Mouse (Mus musculus): ENCODE measurements around the gene Sema6d. TPM values are rescaled to one million over a fixed set of nuclear protein-coding genes. Genes with fewer than 3 reads are reported as not detected.

Sema6d gene
- 10 to 100 TPM; 83.4 to 91.4 TPM for total RNA-seq (2021)

GRCm38 (mm10) chr2:124089813-124090230 is at the start of gene Sema6d:
TSS of gene Sema6d (plus strand) at chr2:124089969.
- peak; percentile 57 for DNase-seq
- intact Hi-C loops (cut with DNase I): loop anchor here (5.0 to 10.0 kb wide), 2 partner anchors 778 to 1265 kb away; no protein-coding TSS in a partner anchor

- intact Hi-C loops (cut with DNase I): no loop called here
- no peak for DNase-seq
These were observed 29.9 kb upstream of the Sema6d start for GRCm38 (mm10) chr2:124059910-124060309.

GRCm38 (mm10) chr2:124068380-124068779 is 21.4 kb upstream of the Sema6d start:
- no peak for DNase-seq
- intact Hi-C loops (cut with DNase I): no loop called here

- no peak for DNase-seq
- intact Hi-C loops (cut with DNase I): no loop called here
These were observed 19.1 kb upstream of the Sema6d start for GRCm38 (mm10) chr2:124070664-124071063.

GRCm38 (mm10) chr2:124071380-124071779 is 18.4 kb upstream of the Sema6d start:
- DNase-seq: no peak
- intact Hi-C loops (cut with DNase I): no loop called here

- intact Hi-C loops (cut with DNase I): loop anchor here (5.0 to 10.0 kb wide), 2 partner anchors 778 to 1266 kb away; no protein-coding TSS in a partner anchor
- DNase-seq: peak; percentile 65
These were observed 717 bp downstream of the Sema6d start for GRCm38 (mm10) chr2:124090231-124091141.

- intact Hi-C loops (cut with DNase I): loop anchor here (2.0 to 10.0 kb wide), 4 partner anchors 513 to 1275 kb away; no protein-coding TSS in a partner anchor
- no peak for DNase-seq
These were observed 9.9 kb downstream of the Sema6d start for GRCm38 (mm10) chr2:124099697-124100096.

- intact Hi-C loops (cut with DNase I): loop anchor here (2.0 to 5.0 kb wide), 3 partner anchors 512 to 1087 kb away; no protein-coding TSS in a partner anchor
- peak; percentile 75 for DNase-seq
These were observed 10.9 kb downstream of the Sema6d start for GRCm38 (mm10) chr2:124100486-124101200.

GRCm38 (mm10) chr2:124101201-124101517 is 11.4 kb downstream of the Sema6d start:
- intact Hi-C loops (cut with DNase I): loop anchor here (2.0 to 5.0 kb wide), 3 partner anchors 511 to 1086 kb away; no protein-coding TSS in a partner anchor
- no peak for DNase-seq

- no peak for DNase-seq
- intact Hi-C loops (cut with DNase I): loop anchor here (2.0 to 5.0 kb wide), 3 partner anchors 511 to 1086 kb away; no protein-coding TSS in a partner anchor
These were observed 11.8 kb downstream of the Sema6d start for GRCm38 (mm10) chr2:124101580-124101979.

- intact Hi-C loops (cut with DNase I): loop anchor here (5.0 kb wide), 2 partner anchors 509 to 1084 kb away; no protein-coding TSS in a partner anchor
- no peak for DNase-seq
These were observed 13.5 kb downstream of the Sema6d start for GRCm38 (mm10) chr2:124103277-124103676.

GRCm38 (mm10) chr2:124118469-124119243 is 28.9 kb downstream of the Sema6d start:
- no peak for DNase-seq
- intact Hi-C loops (cut with DNase I): no loop called here

- intact Hi-C loops (cut with DNase I): no loop called here
- peak; percentile 21 for DNase-seq
These were observed 30.6 kb downstream of the Sema6d start for GRCm38 (mm10) chr2:124120355-124120754.

- intact Hi-C loops (cut with DNase I): no loop called here
These were observed 31.8 kb downstream of the Sema6d start for GRCm38 (mm10) chr2:124121539-124121938.

GRCm38 (mm10) chr2:124125504-124125903 is 35.7 kb downstream of the Sema6d start:
- DNase-seq: no peak
- intact Hi-C loops (cut with DNase I): no loop called here

More at GRCm38 (mm10) chr2:124121539-124121938, 31.8 kb downstream of the Sema6d start:
- DNase-seq: no peak

- intact Hi-C loops (cut with DNase I): no loop called here
- DNase-seq: no peak
These were observed 37.1 kb downstream of the Sema6d start for GRCm38 (mm10) chr2:124126853-124127252.

GRCm38 (mm10) chr2:124130876-124131275 is 41.1 kb downstream of the Sema6d start:
- intact Hi-C loops (cut with DNase I): no loop called here

GRCm38 (mm10) chr2:124141510-124142044 is 51.8 kb downstream of the Sema6d start:
- intact Hi-C loops (cut with DNase I): no loop called here
- DNase-seq: no peak

More at GRCm38 (mm10) chr2:124130876-124131275, 41.1 kb downstream of the Sema6d start:
- DNase-seq: peak; percentile 53

GRCm38 (mm10) chr2:124145528-124145927 is 55.8 kb downstream of the Sema6d start:
- DNase-seq: no peak
- intact Hi-C loops (cut with DNase I): no loop called here

GRCm38 (mm10) chr2:124158158-124158557 is 68.4 kb downstream of the Sema6d start:
- intact Hi-C loops (cut with DNase I): no loop called here
- no peak for DNase-seq

Data from left cerebral cortex, postnatal 4 days (tissue).